Mouse (Mus musculus) natural killer cell, adult 2 months (primary cell): ENCODE data around the gene Tecr.

Experiments
- DNase-seq, 2 experiments: peaks; one replicate each; pipeline ENCODE4 v3.0.0; 2022; ENCODE audit warnings: low spot score in 2 of 2

The Tecr gene

GRCm38 (mm10) chr8:83565731-83566375, 41.9 kb downstream of the Tecr start:
- peak in 1 of 2 experiments; percentile 26 for DNase-seq

DNA sequence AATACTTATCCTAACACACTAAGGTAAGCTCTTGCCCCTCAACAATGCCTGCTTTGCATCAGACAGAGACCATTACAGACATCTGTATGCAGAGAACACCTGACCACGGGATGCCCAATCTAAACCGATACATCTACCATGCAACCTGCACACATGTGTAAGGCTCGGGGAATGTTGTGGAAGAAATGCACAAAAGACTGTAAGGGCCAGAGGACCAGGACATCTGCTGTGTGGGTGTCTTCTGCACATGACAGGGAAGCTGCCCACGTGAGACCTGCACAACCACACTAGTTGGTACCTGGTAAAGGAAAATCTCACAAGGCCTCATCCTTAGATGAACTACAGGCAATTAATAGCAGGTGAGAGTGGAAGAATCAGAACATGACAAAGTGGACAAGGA, 44.5 kb downstream of the Tecr start:
- no peak for DNase-seq

- DNase-seq, result no peak
Measured at GRCm38 (mm10) chr8:83562669-83563068, 45.1 kb downstream of the Tecr start.

- no peak for DNase-seq
Measured at GRCm38 (mm10) chr8:83535736-83536135, 72.0 kb downstream of the Tecr start, which contains the start of gene Olfr370. Gene Olfr370 (plus strand): TSS chr8:83535780.

- DNase-seq, result no peak
Measured at GRCm38 (mm10) chr8:83534802-83535201, 73.0 kb downstream of the Tecr start.
